In genomic region chr3:95233303-95233980, GRCm38 (mm10) we compare ENCODE assay signal across 22 mouse cellular contexts. TPM values are rescaled to one million over a fixed set of nuclear protein-coding genes. Genes with fewer than 3 reads are reported as not detected.
DNase-seq lines count a peak whose midpoint lies in the region; ATAC-seq and TF ChIP-seq lines count a peak whose summit lies in the region.
"Had no signal": no experiment of that assay in that cellular context is flagged by ENCODE, and none has a peak within 500 bp of the region (broad histone marks: within the 10 kb centered on the region; RNA-seq: fewer than 3 reads in every experiment).

No protein-coding gene starts in this region.

- intact Hi-C loops in left cerebral cortex, postnatal 14 days (cut with DNase I): no loop called here

- no peak for TF ChIP-seq CTCF in intestine, postnatal 0 days (IDR thresholded peaks at IDR 0.05; ENCODE audit: low read depth)

- no peaks in the 10 kb centered on the region for H3K9me3 ChIP-seq in kidney, embryonic 14.5 days (ENCODE audit: control insufficient read depth, low read length)
- no peaks in the 10 kb centered on the region for H3K9me3 ChIP-seq in intestine, postnatal 0 days (ENCODE audit: control insufficient read depth)
- H3K9me3 ChIP-seq: embryonic facial prominence, embryonic 15.5 days; hindbrain, embryonic 15.5 days; limb, embryonic 15.5 days; megakaryocyte, embryonic 14.5 days; neural tube, embryonic 12.5 days had no signal

- H3K4me3 ChIP-seq in kidney, embryonic 14.5 days (ENCODE audit: low read length): no peak overlapping the region
- no peak overlapping the region for H3K4me3 ChIP-seq in intestine, postnatal 0 days (ENCODE audit: low read depth, low read length)
- H3K4me3 ChIP-seq: embryonic facial prominence, embryonic 15.5 days; forebrain, embryonic 10.5 days; hindbrain, embryonic 15.5 days; limb, embryonic 15.5 days; megakaryocyte, embryonic 14.5 days; neural tube, embryonic 12.5 days had no signal

- no peak for ATAC-seq in kidney, embryonic 14.5 days (ENCODE audit: low FRiP score, low TSS enrichment)
- ATAC-seq in intestine, postnatal 0 days: no peak
- ATAC-seq: liver, postnatal 0 days had no signal

- no peak overlapping the region for H3K4me2 ChIP-seq in kidney, embryonic 14.5 days (replicated peaks; ENCODE audit: low read depth, low read length)
- no peak overlapping the region for H3K4me2 ChIP-seq in intestine, postnatal 0 days (replicated peaks; ENCODE audit: low read depth)
- H3K4me2 ChIP-seq: embryonic facial prominence, embryonic 15.5 days; hindbrain, embryonic 15.5 days; limb, embryonic 15.5 days; neural tube, embryonic 12.5 days had no signal

- WGBS in kidney, embryonic 14.5 days: 85% methylated on average over 16 of the region's 16 CpGs
- 86% methylated on average over 16 of the region's 16 CpGs for WGBS in intestine, postnatal 0 days

- H3K9ac ChIP-seq in kidney, embryonic 14.5 days (ENCODE audit: low read depth, low read length): no peak overlapping the region
- no peak overlapping the region for H3K9ac ChIP-seq in intestine, postnatal 0 days (ENCODE audit: low read depth, low read length)
- H3K9ac ChIP-seq: embryonic facial prominence, embryonic 15.5 days; hindbrain, embryonic 15.5 days; limb, embryonic 15.5 days; liver, postnatal 0 days; neural tube, embryonic 12.5 days had no signal

- peaks cover 62% of the 10 kb centered on the region for H3K36me3 ChIP-seq in kidney, embryonic 14.5 days (ENCODE audit: control insufficient read depth, insufficient read depth, low read length)
- H3K36me3 ChIP-seq in intestine, postnatal 0 days (ENCODE audit: control insufficient read depth, insufficient read depth): peaks cover 58% of the 10 kb centered on the region

- DNase-seq in heart, adult 11 months: peak; percentile 88
- no peak for DNase-seq in heart, adult 9 months (ENCODE audit: low spot score in 2 of 2)
- DNase-seq in kidney, adult 18-20 months: peak; percentile 35
- peak; percentile 43 to 63 for DNase-seq in kidney, postnatal 36 days
- no peak for DNase-seq in right cerebral cortex, postnatal 36 days (ENCODE audit: low spot score in 2 of 2)
- no peak for DNase-seq in left cerebral cortex, postnatal 14 days (ENCODE audit: low spot score in 2 of 2)
- DNase-seq: cerebellum, adult 9-11 months; gastrocnemius, postnatal 25 days; liver, postnatal 0 days; thymus, adult 18-20 months had no signal

- H3K27ac ChIP-seq in kidney, embryonic 14.5 days (ENCODE audit: low read depth, low read length): no peak overlapping the region
- H3K27ac ChIP-seq in intestine, postnatal 0 days (ENCODE audit: low read depth, low read length): peak overlapping the region; percentile 50
- H3K27ac ChIP-seq: embryonic facial prominence, embryonic 15.5 days; forebrain, embryonic 10.5 days; hindbrain, embryonic 15.5 days; limb, embryonic 15.5 days; neural tube, embryonic 12.5 days had no signal

- H3K4me1 ChIP-seq in kidney, embryonic 14.5 days (ENCODE audit: control insufficient read depth, insufficient read depth, low read length): peaks cover 24% of the 10 kb centered on the region
- peaks cover 9% of the 10 kb centered on the region for H3K4me1 ChIP-seq in intestine, postnatal 0 days (replicated peaks; ENCODE audit: control insufficient read depth, insufficient read depth, low read length)

- no peaks in the 10 kb centered on the region for H3K27me3 ChIP-seq in kidney, embryonic 14.5 days (ENCODE audit: control insufficient read depth, insufficient read depth, low read length)
- no peaks in the 10 kb centered on the region for H3K27me3 ChIP-seq in intestine, postnatal 0 days (replicated peaks; ENCODE audit: control insufficient read depth, insufficient read depth, low read length)
- H3K27me3 ChIP-seq: embryonic facial prominence, embryonic 15.5 days; hindbrain, embryonic 15.5 days; limb, embryonic 15.5 days; megakaryocyte, embryonic 14.5 days; neural tube, embryonic 12.5 days; Patski had no signal

RNA-seq across cellular contexts. Expression of gene Mllt11, which starts 1.5 kb away (rescaled TPM):
- 18.5 and 19.1 TPM in 2 replicates for polyA plus RNA-seq in kidney, embryonic 14.5 days (2014; fragmentation: Nextera tagmentation; extraction: Ambion mirVana)
- 10.1 and 10.6 TPM in 2 replicates for polyA plus RNA-seq in intestine, postnatal 0 days (2015; fragmentation: Nextera tagmentation; extraction: Ambion mirVana)
- 100 to 1,000 TPM; 468 to 474 TPM for total RNA-seq in left cerebral cortex, postnatal 14 days (2021)

RNA-seq across cellular contexts. Expression of gene Cdc42se1, which starts 4.9 kb away (rescaled TPM):
- polyA plus RNA-seq in kidney, embryonic 14.5 days (2014; fragmentation: Nextera tagmentation; extraction: Ambion mirVana): 109 and 113 TPM in 2 replicates
- polyA plus RNA-seq in intestine, postnatal 0 days (2015; fragmentation: Nextera tagmentation; extraction: Ambion mirVana): 59.4 and 64.9 TPM in 2 replicates
- 10 to 100 TPM; 67.3 to 71.2 TPM for total RNA-seq in left cerebral cortex, postnatal 14 days (2021)

RNA-seq across cellular contexts. Expression of gene Gm128, which starts 8.0 kb away (rescaled TPM):
- 0.19 and 0.57 TPM in 2 replicates for polyA plus RNA-seq in kidney, embryonic 14.5 days (2014; fragmentation: Nextera tagmentation; extraction: Ambion mirVana)
- 0.14 and 0.16 TPM in 2 replicates for polyA plus RNA-seq in intestine, postnatal 0 days (2015; fragmentation: Nextera tagmentation; extraction: Ambion mirVana)
- not detected for total RNA-seq in left cerebral cortex, postnatal 14 days (2021)
- total RNA-seq: gastrocnemius, postnatal 25 days; layer of hippocampus, postnatal 14 days; left cerebral cortex, postnatal 10 days had no signal
- polyA plus RNA-seq: heart, postnatal 0 days had no signal

RNA-seq across cellular contexts. Expression of gene Gabpb2, which starts 15.7 kb away (rescaled TPM):
- 9.7 and 15.4 TPM in 2 replicates for polyA plus RNA-seq in kidney, embryonic 14.5 days (2014; fragmentation: Nextera tagmentation; extraction: Ambion mirVana)
- polyA plus RNA-seq in intestine, postnatal 0 days (2015; fragmentation: Nextera tagmentation; extraction: Ambion mirVana): 3.1 and 4.6 TPM in 2 replicates
- total RNA-seq in left cerebral cortex, postnatal 14 days (2021): 1 to 10 TPM; 7.5 to 7.8 TPM

RNA-seq across cellular contexts. Expression of gene Bnipl, which starts 17.6 kb away (rescaled TPM):
- polyA plus RNA-seq in kidney, embryonic 14.5 days (2014; fragmentation: Nextera tagmentation; extraction: Ambion mirVana): 2.1 and 2.4 TPM in 2 replicates
- not detected in 2 replicates for polyA plus RNA-seq in intestine, postnatal 0 days (2015; fragmentation: Nextera tagmentation; extraction: Ambion mirVana)
- total RNA-seq in left cerebral cortex, postnatal 14 days (2021): under 1 TPM in 1 of 2 experiments, not detected in 1; 0.33 TPM
- total RNA-seq: gastrocnemius, postnatal 25 days had no signal
- polyA plus RNA-seq: heart, postnatal 0 days; liver, postnatal 0 days had no signal

Comparison
In these comparisons a context has a peak if more than half of its experiments do, and no peak if none do; other contexts are left out.
1. DNase-seq: peak in heart, adult 11 months (single experiment), kidney, adult 18-20 months (single experiment) and kidney, postnatal 36 days (2 of 2); none in heart, adult 9 months (0 of 2), right cerebral cortex, postnatal 36 days (0 of 2) and left cerebral cortex, postnatal 14 days (0 of 2).